Mouse (Mus musculus) forebrain, embryonic 16.5 days (tissue): Measurements from ENCODE around the gene Ttc28. TPM values are rescaled to one million over a fixed set of nuclear protein-coding genes. Genes with fewer than 3 reads are reported as not detected.
"Not testable (repeated sequence)": the region's sequence is repeated elsewhere in the genome, so short reads cannot be mapped to it uniquely, and the experiment has no call there.

ENCODE experiments used
- ATAC-seq: fragments of 200-750 bp; cut with Nextera tagmentation; 2 replicates; pipeline ENCODE4 v1.8.0; 2017; ENCODE audit warnings: mild to moderate bottlenecking, moderate library complexity
- H3K27ac ChIP-seq: fragments of 300-500 bp; sonication (generic); 2 replicates; pipeline ENCODE4 v1.5.1; 2014; ENCODE audit warnings: low read length, control low read depth
- H3K27me3 ChIP-seq: fragments of 300-500 bp; sonication (generic); replicated peaks from 2 replicates; pipeline ENCODE4 v1.6.1; 2014; ENCODE audit warnings: low read length; ENCODE audit not compliant: control insufficient read depth, insufficient read depth
- H3K36me3 ChIP-seq: fragments of 300-500 bp; sonication (generic); 2 replicates; pipeline ENCODE4 v1.6.1; 2014; ENCODE audit not compliant: control insufficient read depth, insufficient read depth
- H3K4me1 ChIP-seq: fragments of 300-500 bp; sonication (generic); replicated peaks from 2 replicates; pipeline ENCODE4 v1.6.1; 2014; ENCODE audit warnings: low read length; ENCODE audit not compliant: control insufficient read depth, insufficient read depth
- H3K4me2 ChIP-seq: fragments of 300-500 bp; sonication (generic); 2 replicates; pipeline ENCODE4 v1.6.1; 2014; ENCODE audit warnings: mild to moderate bottlenecking, low read length, control low read depth
- H3K4me3 ChIP-seq: fragments of 300-500 bp; sonication (generic); replicated peaks from 2 replicates; pipeline ENCODE4 v1.5.1; 2014; ENCODE audit warnings: mild to moderate bottlenecking, low read length, control low read depth
- H3K9ac ChIP-seq: fragments of 300-500 bp; sonication (generic); replicated peaks from 2 replicates; pipeline ENCODE4 v1.6.1; 2014; ENCODE audit warnings: low read depth, low read length, control low read depth
- H3K9me3 ChIP-seq: fragments of 300-500 bp; sonication (generic); 2 replicates; pipeline ENCODE4 v1.6.1; 2016; ENCODE audit warnings: low read length; ENCODE audit not compliant: control insufficient read depth
- WGBS: fragments of 180-500 bp; shearing (Covaris S2); extraction: QIAGEN DNeasy Blood & Tissue Kit; methylation state at CpG from one replicate; pipeline ENCODE4 v1.1.7; 2014; 5-methylcytosine and 5-hydroxymethylcytosine counted together
- polyA plus RNA-seq: library from polyadenylated mRNA; unstranded; fragments of >200 nt; fragmentation: Nextera tagmentation; extraction: Ambion mirVana; gene quantifications from 2 replicates; pipeline ENCODE4 v1.2.1, GENCODE M21; 2015

The Ttc28 gene
- polyA plus RNA-seq, 1 experiment from 2014 or later, result 40.5 TPM

DNA sequence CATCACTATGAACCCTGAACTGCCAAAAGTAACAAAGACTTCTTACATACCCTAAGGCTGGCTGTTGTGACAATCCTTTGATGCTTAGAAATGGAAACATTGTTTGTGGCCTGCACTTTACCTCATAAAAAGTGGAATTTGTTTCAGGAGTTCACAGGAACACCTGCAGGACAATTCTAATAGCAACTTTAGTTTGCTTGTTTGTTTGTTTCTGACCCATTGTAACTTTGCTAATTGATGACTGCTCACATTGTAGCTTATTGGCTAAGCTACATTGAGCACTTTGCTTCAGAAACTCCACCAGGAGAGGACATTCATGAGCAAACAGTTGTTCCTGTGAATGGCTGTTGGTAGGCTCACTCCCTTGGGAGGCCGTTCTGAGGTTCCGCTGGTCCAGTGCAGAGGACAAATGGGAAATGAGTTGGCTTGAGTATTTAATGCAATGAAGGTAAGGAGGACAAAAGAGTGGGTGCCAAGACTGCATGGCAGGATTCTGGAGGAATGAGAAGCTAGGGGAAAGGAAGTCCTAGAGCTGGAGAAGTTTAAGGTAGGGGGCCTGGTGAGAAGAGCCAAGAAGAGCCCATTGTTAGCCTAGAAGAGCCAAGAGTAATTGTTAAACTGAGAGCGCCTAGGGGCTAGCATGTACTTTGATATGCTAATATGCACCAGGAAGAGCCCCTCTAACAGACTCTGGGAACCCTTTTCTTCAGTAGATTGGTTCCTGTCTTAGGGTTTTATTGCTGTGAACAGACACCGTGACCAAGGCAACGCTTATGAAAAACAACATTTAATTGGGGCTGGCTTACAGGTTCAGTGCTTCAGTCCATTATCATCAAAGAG, 1.7 kb upstream of the Ttc28 start:
- ATAC-seq, result no peak
- H3K4me2 ChIP-seq, result no peak overlapping the region
- no peak overlapping the region for H3K27ac ChIP-seq
- H3K9me3 ChIP-seq, result no peaks in the 10 kb centered on the region
- H3K4me3 ChIP-seq, result no peak overlapping the region
- WGBS, result 49% methylated on average over 5 of the region's 5 CpGs
- H3K36me3 ChIP-seq, result no peaks in the 10 kb centered on the region
- H3K4me1 ChIP-seq, result peaks cover 14% of the 10 kb centered on the region
- no peak overlapping the region for H3K9ac ChIP-seq
- no peaks in the 10 kb centered on the region for H3K27me3 ChIP-seq

DNA sequence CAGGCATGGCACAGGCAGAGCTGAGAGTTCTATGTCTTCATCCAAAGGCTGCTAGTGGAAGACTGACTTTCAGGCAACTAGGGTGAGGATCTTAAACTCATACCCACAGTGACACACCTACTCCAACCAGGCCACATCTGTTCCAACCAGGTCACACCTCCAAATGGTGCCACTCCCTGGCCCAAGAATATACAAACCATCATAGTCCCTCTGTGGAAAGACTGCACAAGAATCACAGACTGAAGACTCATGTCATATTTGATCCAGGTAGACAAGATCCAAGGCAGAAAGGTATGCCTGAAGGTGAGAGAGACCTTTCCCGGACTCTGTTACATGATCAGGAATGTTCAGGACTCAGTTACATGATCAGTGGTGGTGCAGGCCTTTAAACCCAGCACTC, 1.1 kb upstream of the Ttc28 start:
- 97% methylated on average over 1 of the region's 1 CpGs for WGBS
- not testable (repeated sequence) for ATAC-seq, H3K4me2 ChIP-seq

DNA sequence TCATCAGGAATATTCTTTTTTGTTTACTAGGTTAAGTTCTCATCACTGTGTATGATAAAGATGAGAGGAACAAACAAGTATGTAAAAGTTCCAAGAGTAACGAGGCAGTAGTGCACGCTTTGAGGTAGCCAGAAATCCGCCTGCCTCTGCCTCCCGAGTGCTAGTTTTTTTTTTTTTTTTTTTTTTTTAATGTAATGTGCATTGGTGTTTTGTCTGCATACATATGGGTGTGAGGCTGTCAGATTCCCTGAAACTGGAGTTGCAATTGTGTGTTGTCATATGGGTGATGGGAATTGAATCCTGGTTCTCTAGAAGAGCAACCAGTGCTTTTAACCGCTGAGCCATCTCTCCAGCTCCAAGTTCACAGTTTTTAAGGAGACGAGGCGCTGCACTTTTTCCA, 561 bp upstream of the Ttc28 start:
- Histone ChIP-seq H3K27me3 (no peaks in the 10 kb centered on the region), H3K36me3 (no peaks in the 10 kb centered on the region), H3K4me2 (peak overlapping the region; percentile 79), H3K4me1 (peaks cover 12% of the 10 kb centered on the region), H3K9me3 (no peaks in the 10 kb centered on the region), H3K9ac (peak overlapping the region; percentile 94), H3K4me3 (peak overlapping the region; percentile 88), H3K27ac (peak overlapping the region; percentile 79)
- WGBS, result 61% methylated on average over 7 of the region's 7 CpGs
- ATAC-seq, result no peak

More for the DNA sequence above, 1.1 kb upstream of the Ttc28 start:
- not testable (repeated sequence) for H3K27ac ChIP-seq, H3K27me3 ChIP-seq, H3K9me3 ChIP-seq, H3K9ac ChIP-seq, H3K36me3 ChIP-seq, H3K4me3 ChIP-seq
- peaks cover 12% of the 10 kb centered on the region for H3K4me1 ChIP-seq

DNA sequence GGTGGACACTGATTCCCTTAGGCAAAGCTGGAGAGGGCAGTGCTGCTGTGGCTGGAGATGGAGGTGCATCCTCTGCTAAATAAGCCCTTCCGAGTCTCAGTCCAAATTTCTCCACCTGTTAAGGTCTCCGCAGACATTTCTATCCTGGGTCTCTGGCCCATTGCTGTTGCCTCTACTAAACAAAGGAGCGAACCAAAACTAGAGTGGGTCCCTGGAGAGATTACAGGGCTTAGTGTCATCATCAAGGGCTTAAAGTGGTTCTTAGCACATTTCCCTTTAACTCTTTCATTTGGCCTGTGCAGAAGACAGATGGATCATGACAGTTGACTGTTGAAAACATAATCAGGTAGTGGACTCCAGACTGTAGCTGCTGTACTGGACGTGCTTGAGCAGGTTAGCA, 9.0 kb downstream of the Ttc28 start:
- Histone ChIP-seq H3K4me1 (no peaks in the 10 kb centered on the region), H3K4me2 (no peak overlapping the region), H3K4me3 (no peak overlapping the region), H3K9me3 (no peaks in the 10 kb centered on the region), H3K27me3 (no peaks in the 10 kb centered on the region), H3K27ac (no peak overlapping the region), H3K9ac (no peak overlapping the region), H3K36me3 (peaks cover 7% of the 10 kb centered on the region; the same call in 1 of the 2 replicates)
- ATAC-seq, result no peak
- WGBS, result 93% methylated on average over 4 of the region's 4 CpGs

DNA sequence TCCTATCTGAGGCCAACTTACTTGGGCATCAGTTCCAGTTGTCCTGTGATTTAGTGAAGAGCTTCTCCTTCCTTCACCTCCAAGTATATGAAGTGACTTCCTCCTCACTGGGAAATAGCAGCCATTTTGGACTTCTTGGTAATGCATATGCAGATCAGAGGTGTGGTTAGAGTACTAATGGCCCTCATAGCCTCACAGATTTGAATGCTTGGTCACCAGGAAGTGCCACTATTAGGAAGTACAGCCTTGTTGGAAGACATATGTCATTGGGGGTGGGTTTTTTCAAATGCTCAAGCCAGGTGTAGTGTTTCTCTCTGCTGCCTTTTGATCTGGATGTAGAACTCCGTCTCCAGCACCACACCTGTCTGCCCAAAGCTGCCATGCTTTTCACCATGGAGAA, 10.3 kb downstream of the Ttc28 start:
- WGBS, result 87% methylated on average over 1 of the region's 1 CpGs
- no peak for ATAC-seq

DNA sequence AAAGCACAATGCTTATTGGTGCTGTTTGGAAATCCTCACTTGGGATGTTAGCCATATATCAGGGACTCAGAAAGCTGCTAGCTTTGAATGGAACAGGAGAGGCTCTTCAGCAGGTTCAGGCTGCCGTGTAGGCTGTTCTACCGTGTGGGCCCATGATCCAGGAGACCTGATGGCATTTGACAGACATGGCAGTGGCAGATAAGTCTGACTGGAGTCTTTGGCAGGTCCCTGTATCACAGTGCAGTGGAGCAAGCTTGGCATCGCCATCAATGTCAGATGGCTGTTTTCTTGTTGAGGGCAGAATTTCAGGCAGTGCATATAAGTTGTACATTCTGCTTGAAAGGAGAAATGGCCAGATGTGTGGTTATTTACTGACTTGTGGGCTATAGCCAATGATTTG, 11.0 kb downstream of the Ttc28 start:
- Histone ChIP-seq H3K4me2 (no peak overlapping the region), H3K4me3 (no peak overlapping the region), H3K27me3 (no peaks in the 10 kb centered on the region), H3K9me3 (no peaks in the 10 kb centered on the region), H3K9ac (no peak overlapping the region), H3K4me1 (no peaks in the 10 kb centered on the region), H3K36me3 (peaks cover 2% of the 10 kb centered on the region; the same call in 1 of the 2 replicates), H3K27ac (no peak overlapping the region)
- WGBS, result 85% methylated on average over 3 of the region's 3 CpGs
- no peak for ATAC-seq

More for the DNA sequence above, 10.3 kb downstream of the Ttc28 start:
- Histone ChIP-seq H3K4me1 (no peaks in the 10 kb centered on the region), H3K9ac (no peak overlapping the region), H3K27ac (no peak overlapping the region), H3K36me3 (peaks cover 5% of the 10 kb centered on the region; the same call in 1 of the 2 replicates), H3K4me2 (no peak overlapping the region), H3K4me3 (no peak overlapping the region), H3K9me3 (no peaks in the 10 kb centered on the region), H3K27me3 (no peaks in the 10 kb centered on the region)

DNA sequence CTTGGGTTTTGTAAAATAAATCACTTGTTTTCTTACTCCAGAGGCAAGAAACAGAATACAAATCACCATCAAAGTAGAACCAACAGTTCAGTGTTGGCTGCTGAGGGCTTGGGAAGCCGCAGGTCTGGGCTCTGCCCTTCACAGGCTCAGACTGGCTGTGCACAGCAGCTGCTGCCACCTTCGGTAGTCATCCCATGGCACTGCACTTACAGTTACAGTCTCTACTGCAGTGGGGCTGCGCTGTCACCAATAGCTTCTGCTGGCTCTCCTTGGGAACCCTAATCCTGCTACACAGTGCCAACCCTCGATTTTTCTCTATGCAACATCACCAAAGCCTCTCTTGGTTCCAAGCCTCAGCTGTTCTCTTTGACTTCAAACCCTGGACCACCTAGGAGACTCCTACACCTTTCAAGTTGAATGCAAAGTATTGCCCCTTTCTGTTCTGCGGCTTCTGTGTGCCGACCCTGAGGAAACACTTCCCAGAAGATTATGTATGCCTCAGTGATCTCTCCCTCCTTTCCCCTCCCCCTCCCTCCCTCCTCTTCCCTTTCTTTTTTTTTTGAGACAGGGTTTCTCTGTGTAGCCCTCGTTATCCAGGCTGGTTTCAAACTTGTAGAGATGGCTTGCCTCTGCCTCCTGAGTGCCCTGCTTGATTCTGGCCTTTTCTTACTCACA, 17.6 kb downstream of the Ttc28 start:
- Histone ChIP-seq H3K4me2 (no peak overlapping the region), H3K9ac (no peak overlapping the region), H3K4me3 (no peak overlapping the region), H3K36me3 (no peaks in the 10 kb centered on the region), H3K4me1 (peaks cover 6% of the 10 kb centered on the region), H3K27me3 (no peaks in the 10 kb centered on the region), H3K27ac (0 out of 2 replicates have a peak overlapping the region, but pooled peaks have one; percentile 4), H3K9me3 (no peaks in the 10 kb centered on the region)
- 0 out of 2 replicates have a peak, but pooled peaks have one; percentile 36 for ATAC-seq
- 13% methylated on average over 7 of the region's 7 CpGs for WGBS

DNA sequence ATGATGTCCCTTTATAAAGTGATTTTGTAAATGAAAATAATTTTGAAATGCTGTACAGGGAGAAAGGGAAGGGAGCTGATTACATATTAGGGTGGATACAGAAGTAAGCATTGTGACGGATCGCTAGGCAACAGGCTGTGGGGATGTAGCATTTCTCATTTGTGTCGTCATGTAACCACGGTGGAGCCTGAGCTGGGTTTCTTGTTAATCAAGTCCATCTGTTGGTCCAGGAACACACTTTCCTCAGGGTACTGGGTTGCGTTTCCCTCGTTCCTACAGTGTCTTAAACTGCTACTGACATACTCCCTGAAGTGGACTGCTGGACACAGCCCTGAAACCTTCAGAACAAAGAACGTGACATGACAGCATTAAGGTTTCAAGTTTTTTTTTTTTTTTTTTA, 18.6 kb downstream of the Ttc28 start:
- Histone ChIP-seq H3K36me3 (no peaks in the 10 kb centered on the region), H3K4me3 (no peak overlapping the region), H3K9me3 (no peaks in the 10 kb centered on the region), H3K9ac (no peak overlapping the region), H3K27me3 (no peaks in the 10 kb centered on the region), H3K27ac (no peak overlapping the region), H3K4me2 (no peak overlapping the region), H3K4me1 (peaks cover 6% of the 10 kb centered on the region)
- 40% methylated on average over 7 of the region's 7 CpGs for WGBS
- no peak for ATAC-seq

DNA sequence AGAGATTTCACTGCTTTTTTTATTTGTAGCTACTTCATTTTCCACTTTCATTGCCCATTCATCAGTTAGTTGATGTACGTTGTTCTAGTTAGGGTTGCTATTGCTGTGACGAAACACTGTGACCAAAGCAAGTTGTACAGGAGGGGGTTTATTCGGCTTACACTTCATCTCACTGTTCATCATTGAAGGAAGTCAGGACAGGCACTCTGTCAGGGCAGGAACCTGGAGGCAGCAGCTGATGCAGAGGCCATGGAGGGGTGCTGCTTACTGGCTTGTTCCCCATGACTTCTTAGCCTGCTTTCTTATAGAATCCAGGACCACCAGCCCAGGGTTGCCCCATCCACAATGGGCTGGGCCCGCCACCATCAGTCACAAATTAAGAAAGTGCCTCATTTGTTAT, 19.2 kb downstream of the Ttc28 start:
- 98% methylated on average over 4 of the region's 4 CpGs for WGBS
- H3K4me3 ChIP-seq, result no peak overlapping the region
- no peaks in the 10 kb centered on the region for H3K9me3 ChIP-seq
- H3K36me3 ChIP-seq, result no peaks in the 10 kb centered on the region
- peaks cover 6% of the 10 kb centered on the region for H3K4me1 ChIP-seq
- H3K27ac ChIP-seq, result no peak overlapping the region
- H3K27me3 ChIP-seq, result no peaks in the 10 kb centered on the region
- no peak overlapping the region for H3K9ac ChIP-seq
- no peak overlapping the region for H3K4me2 ChIP-seq
- no peak for ATAC-seq
